Mouse (Mus musculus): ENCODE data around the gene Vsig10l. TPM values are rescaled to one million over a fixed set of nuclear protein-coding genes. Genes with fewer than 3 reads are reported as not detected.
A peak's percentile ranks its signal among the peaks of the same experiment; 100 is the strongest.

Vsig10l gene
- polyA plus RNA-seq, 1 experiment from 2014 or later, result 2.6 TPM

DNA sequence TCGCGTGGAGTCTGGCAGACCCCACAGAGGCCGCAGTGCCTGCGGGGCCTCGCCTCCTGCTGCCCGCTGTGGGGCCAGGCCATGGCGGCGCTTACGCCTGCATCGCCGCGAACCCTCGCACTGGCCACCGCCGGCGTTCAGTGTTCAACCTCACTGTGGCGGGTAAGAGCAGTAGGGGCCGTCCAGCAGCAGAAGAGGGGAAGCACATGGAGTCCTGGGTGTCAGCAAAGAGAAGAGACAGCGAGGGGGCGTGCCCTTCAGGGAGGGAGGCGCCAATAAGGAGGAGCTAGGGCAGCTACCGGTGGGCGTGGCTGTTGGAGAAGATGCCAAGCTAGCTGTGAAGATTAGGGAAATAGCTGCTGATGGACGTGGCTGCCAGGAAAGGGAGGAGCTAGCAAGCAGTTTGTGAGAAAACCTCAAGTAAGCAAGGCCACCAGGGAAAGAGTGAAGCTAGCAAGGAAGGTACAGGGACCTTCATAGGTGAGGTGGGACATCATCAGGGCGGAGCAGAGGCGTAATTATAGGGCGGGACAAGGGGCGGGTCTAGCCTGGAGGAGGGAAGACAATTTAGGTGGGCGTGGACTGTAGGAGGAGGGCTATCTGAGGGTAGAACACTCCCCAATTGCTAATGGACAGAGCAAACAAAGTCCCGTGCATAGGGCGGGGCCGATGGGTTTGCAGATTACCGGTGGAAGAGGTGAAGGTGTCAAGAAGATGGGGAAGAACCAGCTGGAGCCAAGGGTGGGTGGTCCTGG is 2.6 kb downstream of the Vsig10l start:
- H3K4me1 ChIP-seq (replicated peaks; ENCODE audit: control insufficient read depth, insufficient read depth, low read length), result 0 out of 2 replicates have a peak, but pooled peaks cover 2% of the 10 kb centered on the region
- H3K9me3 ChIP-seq (ENCODE audit: control insufficient read depth, low read length), result no peaks in the 10 kb centered on the region
- no peak overlapping the region for H3K27ac ChIP-seq (ENCODE audit: low read depth, low read length)
- ATAC-seq (ENCODE audit: low FRiP score) (peak; percentile 88), DNase-seq (ENCODE audit: low spot score) (peak; percentile 88)
- H3K9ac ChIP-seq (ENCODE audit: low read depth, low read length), result peak overlapping the region; percentile 27
- peak overlapping the region; percentile 28 for H3K4me3 ChIP-seq (ENCODE audit: low read depth, low read length)
- H3K4me2 ChIP-seq (replicated peaks; ENCODE audit: low read depth, low read length), result peak overlapping the region; percentile 76
- 1% methylated on average over 33 of the region's 33 CpGs for WGBS
- peaks cover 10% of the 10 kb centered on the region; the same call in 1 of the 2 replicates for H3K27me3 ChIP-seq (ENCODE audit: control insufficient read depth, insufficient read depth, low read length)
- H3K36me3 ChIP-seq (ENCODE audit: control insufficient read depth, insufficient read depth, low read length), result no peaks in the 10 kb centered on the region

DNA sequence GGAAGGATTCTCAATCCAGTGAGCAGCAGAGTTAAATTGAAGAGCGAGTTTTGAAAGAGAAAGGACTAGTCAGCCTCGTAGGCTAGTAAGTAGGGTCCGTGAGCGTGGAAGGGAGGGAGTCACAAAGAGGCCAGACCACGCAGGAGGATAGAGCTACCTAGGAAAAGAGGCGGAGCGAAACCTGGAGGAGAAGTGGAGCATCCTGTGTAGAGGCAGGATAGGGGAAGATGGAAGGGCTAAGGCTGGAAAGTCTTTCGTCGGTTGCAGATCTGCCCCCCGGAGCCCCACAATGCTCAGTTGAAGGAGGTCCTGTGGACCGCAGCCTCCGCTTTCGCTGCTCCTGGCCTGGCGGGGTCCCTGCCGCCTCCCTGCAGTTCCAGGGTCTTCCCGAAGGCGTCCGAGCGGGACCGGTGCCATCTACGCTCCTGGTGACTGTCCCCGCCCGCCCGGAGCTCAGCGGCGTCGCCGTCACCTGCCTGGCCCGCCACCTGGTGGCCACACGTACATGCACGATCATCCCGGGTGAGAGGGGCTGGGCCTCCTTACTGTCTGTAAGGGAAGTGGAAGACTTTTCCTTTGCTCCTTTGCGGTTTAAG is 3.2 kb downstream of the Vsig10l start:
- Histone ChIP-seq H3K9ac (ENCODE audit: low read depth, low read length) (no peak overlapping the region), H3K9me3 (ENCODE audit: control insufficient read depth, low read length) (no peaks in the 10 kb centered on the region), H3K4me1 (replicated peaks; ENCODE audit: control insufficient read depth, insufficient read depth, low read length) (0 out of 2 replicates have a peak, but pooled peaks cover 2% of the 10 kb centered on the region), H3K4me2 (replicated peaks; ENCODE audit: low read depth, low read length) (peak overlapping the region; percentile 76), H3K27ac (ENCODE audit: low read depth, low read length) (no peak overlapping the region), H3K4me3 (ENCODE audit: low read depth, low read length) (peak overlapping the region; percentile 28), H3K36me3 (ENCODE audit: control insufficient read depth, insufficient read depth, low read length) (no peaks in the 10 kb centered on the region), H3K27me3 (ENCODE audit: control insufficient read depth, insufficient read depth, low read length) (peaks cover 10% of the 10 kb centered on the region; the same call in 1 of the 2 replicates)
- 1% methylated on average over 33 of the region's 33 CpGs for WGBS
- DNase-seq (ENCODE audit: low spot score) (peak; percentile 84), ATAC-seq (ENCODE audit: low FRiP score) (peak; percentile 51)

DNA sequence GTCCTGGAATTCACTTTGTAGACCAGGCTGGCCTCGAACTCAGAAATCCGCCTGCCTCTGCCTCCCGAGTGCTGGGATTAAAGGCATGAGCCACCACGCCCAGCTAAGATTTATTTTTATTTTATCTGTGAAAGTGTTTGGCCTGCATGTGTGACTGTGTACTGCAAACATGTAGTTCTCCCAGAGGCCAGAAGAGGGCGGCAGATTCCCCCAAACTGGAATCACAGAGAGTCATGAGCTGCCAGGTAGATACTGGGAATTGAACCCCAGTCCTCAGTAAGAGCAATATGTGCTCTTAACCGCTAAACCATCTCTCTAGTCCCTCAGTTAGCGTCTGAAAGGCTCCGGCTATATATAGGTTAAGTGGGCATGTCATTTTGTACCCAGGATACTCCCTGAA is 7.4 kb downstream of the Vsig10l start:
- no peak overlapping the region for H3K27ac ChIP-seq (ENCODE audit: low read depth, low read length)
- 47% methylated on average over 8 of the region's 8 CpGs for WGBS

DNA sequence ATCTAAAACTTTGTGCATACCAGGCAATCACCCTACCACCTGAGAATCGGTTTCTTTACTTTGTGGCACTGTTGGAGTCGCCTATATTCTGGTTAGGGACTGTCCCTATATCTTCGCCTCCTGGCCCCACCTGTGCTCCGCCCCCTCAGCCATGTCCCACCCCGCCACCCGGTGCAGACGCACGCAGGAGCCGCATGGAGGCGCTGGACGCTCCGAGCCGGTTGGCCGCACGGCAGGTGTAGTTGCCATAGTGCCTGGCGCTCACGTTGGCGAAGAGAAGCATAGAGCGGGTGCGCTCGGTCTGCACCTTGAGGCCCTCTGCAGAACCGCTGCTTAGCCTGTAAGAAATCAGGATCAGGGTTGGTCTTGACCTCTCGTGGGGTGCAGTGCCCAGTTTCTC is 12.8 kb downstream of the Vsig10l start:
- peaks cover 24% of the 10 kb centered on the region for H3K27me3 ChIP-seq (ENCODE audit: control insufficient read depth, insufficient read depth, low read length)
- peak; percentile 14 for DNase-seq (ENCODE audit: low spot score)

More for the DNA sequence above, 7.4 kb downstream of the Vsig10l start:
- ATAC-seq (ENCODE audit: low FRiP score), result no peak
- H3K9me3 ChIP-seq (ENCODE audit: control insufficient read depth, low read length), result no peaks in the 10 kb centered on the region
- no peak overlapping the region for H3K4me2 ChIP-seq (replicated peaks; ENCODE audit: low read depth, low read length)
- no peak overlapping the region for H3K4me3 ChIP-seq (ENCODE audit: low read depth, low read length)
- no peak overlapping the region for H3K9ac ChIP-seq (ENCODE audit: low read depth, low read length)
- no peaks in the 10 kb centered on the region for H3K36me3 ChIP-seq (ENCODE audit: control insufficient read depth, insufficient read depth, low read length)
- no peaks in the 10 kb centered on the region for H3K4me1 ChIP-seq (replicated peaks; ENCODE audit: control insufficient read depth, insufficient read depth, low read length)
- DNase-seq (ENCODE audit: low spot score), result peak; percentile 74
- H3K27me3 ChIP-seq (ENCODE audit: control insufficient read depth, insufficient read depth, low read length), result peaks cover 3% of the 10 kb centered on the region; the same call in 1 of the 2 replicates

DNA sequence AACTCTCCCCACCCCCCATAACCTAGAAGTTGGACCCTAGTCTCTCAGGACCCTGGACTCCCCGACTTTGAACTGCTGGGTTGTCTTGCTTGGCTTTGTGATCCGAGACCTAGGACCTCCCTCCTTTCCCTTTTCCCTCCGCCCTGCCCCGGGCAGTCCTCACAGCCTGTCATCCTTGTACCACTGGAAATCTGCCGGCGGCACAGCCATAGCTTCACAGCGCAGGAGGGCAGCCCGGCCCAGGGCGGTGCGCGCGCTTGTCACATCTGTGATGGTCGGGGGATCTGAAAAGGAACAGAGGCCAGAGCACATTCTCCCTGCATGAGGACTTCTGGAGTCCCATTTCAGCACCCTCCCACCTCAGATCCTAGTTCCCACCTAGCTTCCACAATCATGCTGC is 13.4 kb downstream of the Vsig10l start:
- H3K4me2 ChIP-seq (replicated peaks; ENCODE audit: low read depth, low read length), result no peak overlapping the region; the same call in 1 of the 2 replicates
- H3K27me3 ChIP-seq (ENCODE audit: control insufficient read depth, insufficient read depth, low read length), result peaks cover 24% of the 10 kb centered on the region
- ATAC-seq (ENCODE audit: low FRiP score), result 0 out of 2 replicates have a peak, but pooled peaks have one; percentile 23

More for the DNA sequence above, 12.8 kb downstream of the Vsig10l start:
- ATAC-seq (ENCODE audit: low FRiP score), result no peak
- 9% methylated on average over 23 of the region's 23 CpGs for WGBS
- Histone ChIP-seq H3K9me3 (ENCODE audit: control insufficient read depth, low read length) (no peaks in the 10 kb centered on the region), H3K4me1 (replicated peaks; ENCODE audit: control insufficient read depth, insufficient read depth, low read length) (no peaks in the 10 kb centered on the region), H3K36me3 (ENCODE audit: control insufficient read depth, insufficient read depth, low read length) (0 out of 2 replicates have a peak, but pooled peaks cover 2% of the 10 kb centered on the region), H3K27ac (ENCODE audit: low read depth, low read length) (no peak overlapping the region), H3K4me2 (replicated peaks; ENCODE audit: low read depth, low read length) (no peak overlapping the region), H3K9ac (ENCODE audit: low read depth, low read length) (no peak overlapping the region), H3K4me3 (ENCODE audit: low read depth, low read length) (no peak overlapping the region)

DNA sequence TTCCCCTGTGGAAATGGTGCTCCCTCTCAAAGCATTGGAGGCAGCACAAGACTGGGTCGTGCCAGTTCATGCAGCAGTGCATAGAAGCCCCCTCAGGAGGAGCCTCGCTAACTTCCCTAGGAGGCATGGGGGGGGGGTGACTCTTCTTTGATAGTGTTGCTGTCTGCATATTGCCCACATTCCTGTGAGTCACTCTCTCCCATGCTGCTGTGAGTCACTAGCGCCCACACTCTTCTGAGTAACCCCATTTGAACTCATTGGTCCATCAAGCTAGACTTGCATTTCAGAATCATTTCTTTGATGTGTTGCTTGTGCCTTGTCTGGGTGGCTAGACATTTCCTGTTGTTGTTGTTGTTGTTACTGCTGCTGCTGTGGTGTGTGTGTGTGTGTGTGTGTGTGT is 18.2 kb downstream of the Vsig10l start:
- H3K4me1 ChIP-seq (replicated peaks; ENCODE audit: control insufficient read depth, insufficient read depth, low read length), result no peaks in the 10 kb centered on the region
- DNase-seq (ENCODE audit: low spot score) (no peak), ATAC-seq (ENCODE audit: low FRiP score) (no peak)
- H3K27me3 ChIP-seq (ENCODE audit: control insufficient read depth, insufficient read depth, low read length), result peaks cover 14% of the 10 kb centered on the region
- no peak overlapping the region for H3K4me3 ChIP-seq (ENCODE audit: low read depth, low read length)
- 0 out of 2 replicates have a peak, but pooled peaks cover 2% of the 10 kb centered on the region for H3K36me3 ChIP-seq (ENCODE audit: control insufficient read depth, insufficient read depth, low read length)
- WGBS, result 72% methylated on average over 3 of the region's 3 CpGs
- H3K9ac ChIP-seq (ENCODE audit: low read depth, low read length), result no peak overlapping the region
- H3K27ac ChIP-seq (ENCODE audit: low read depth, low read length), result no peak overlapping the region
- H3K4me2 ChIP-seq (replicated peaks; ENCODE audit: low read depth, low read length), result no peak overlapping the region
- H3K9me3 ChIP-seq (ENCODE audit: control insufficient read depth, low read length), result no peaks in the 10 kb centered on the region

More for the DNA sequence above, 13.4 kb downstream of the Vsig10l start:
- peak; percentile 33 for DNase-seq (ENCODE audit: low spot score)
- H3K9ac ChIP-seq (ENCODE audit: low read depth, low read length), result no peak overlapping the region
- no peaks in the 10 kb centered on the region for H3K4me1 ChIP-seq (replicated peaks; ENCODE audit: control insufficient read depth, insufficient read depth, low read length)
- 0 out of 2 replicates have a peak, but pooled peaks cover 2% of the 10 kb centered on the region for H3K36me3 ChIP-seq (ENCODE audit: control insufficient read depth, insufficient read depth, low read length)
- H3K9me3 ChIP-seq (ENCODE audit: control insufficient read depth, low read length), result no peaks in the 10 kb centered on the region
- H3K4me3 ChIP-seq (ENCODE audit: low read depth, low read length), result no peak overlapping the region
- no peak overlapping the region for H3K27ac ChIP-seq (ENCODE audit: low read depth, low read length)
- WGBS, result 11% methylated on average over 5 of the region's 13 CpGs

DNA sequence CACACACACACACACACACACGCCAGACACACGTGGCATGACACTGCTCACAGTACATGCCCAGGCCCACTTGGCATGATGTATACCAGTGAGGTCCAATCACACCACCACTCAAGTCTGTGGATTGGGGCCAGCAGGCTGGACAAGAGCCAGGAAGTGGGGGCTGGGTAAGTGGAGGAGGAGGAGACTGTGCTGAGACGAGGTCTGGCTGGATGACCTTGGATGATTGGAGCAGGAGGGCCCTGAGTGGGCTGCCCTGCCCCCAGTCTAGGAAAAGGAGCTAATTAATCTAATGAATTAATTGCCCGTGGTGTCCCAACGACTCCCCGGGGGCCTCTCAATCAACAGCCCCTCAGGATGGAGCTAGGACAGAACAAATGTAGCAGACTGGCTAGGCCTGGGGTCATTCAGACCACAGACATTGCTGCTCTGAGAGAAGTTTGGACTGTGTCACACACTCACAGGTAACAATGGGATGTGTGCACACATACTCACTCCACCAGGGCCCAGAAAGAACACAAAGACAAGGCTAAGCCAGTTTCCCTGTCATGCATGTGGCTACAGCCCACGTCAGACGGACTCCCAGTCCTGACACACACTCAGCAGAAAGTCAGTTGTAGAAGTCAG is 19.3 kb downstream of the Vsig10l start:
- no peaks in the 10 kb centered on the region for H3K9me3 ChIP-seq (ENCODE audit: control insufficient read depth, low read length)
- H3K4me2 ChIP-seq (replicated peaks; ENCODE audit: low read depth, low read length), result no peak overlapping the region
- ATAC-seq (ENCODE audit: low FRiP score) (peak; percentile 48), DNase-seq (ENCODE audit: low spot score) (peak; percentile 25)
- 0 out of 2 replicates have a peak, but pooled peaks cover 2% of the 10 kb centered on the region for H3K36me3 ChIP-seq (ENCODE audit: control insufficient read depth, insufficient read depth, low read length)
- H3K27ac ChIP-seq (ENCODE audit: low read depth, low read length), result no peak overlapping the region
- H3K4me3 ChIP-seq (ENCODE audit: low read depth, low read length), result no peak overlapping the region
- peaks cover 8% of the 10 kb centered on the region for H3K27me3 ChIP-seq (ENCODE audit: control insufficient read depth, insufficient read depth, low read length)
- 70% methylated on average over 8 of the region's 8 CpGs for WGBS
- no peak overlapping the region for H3K9ac ChIP-seq (ENCODE audit: low read depth, low read length)
- H3K4me1 ChIP-seq (replicated peaks; ENCODE audit: control insufficient read depth, insufficient read depth, low read length), result no peaks in the 10 kb centered on the region

DNA sequence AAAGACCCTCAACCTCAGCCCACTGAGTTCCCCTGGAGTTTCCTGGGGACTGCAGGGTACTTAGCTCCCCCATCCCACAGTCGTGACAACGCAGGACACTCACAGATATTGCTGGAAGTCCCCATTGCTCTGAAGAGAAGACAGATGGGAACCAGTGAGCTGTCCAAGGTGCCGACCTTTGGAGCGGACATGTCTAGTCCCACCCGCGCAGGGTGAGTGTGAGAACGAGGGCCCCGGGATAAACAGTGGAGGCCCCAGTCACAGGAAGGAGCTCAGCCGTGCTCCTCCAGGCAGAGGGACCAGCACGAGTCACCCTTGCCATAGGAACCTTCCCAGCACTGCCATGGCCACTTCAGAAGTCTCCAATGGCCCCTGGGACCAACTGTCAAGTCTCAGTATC is 20.3 kb downstream of the Vsig10l start:
- H3K4me3 ChIP-seq (ENCODE audit: low read depth, low read length), result no peak overlapping the region
- DNase-seq (ENCODE audit: low spot score) (no peak), ATAC-seq (ENCODE audit: low FRiP score) (no peak)
- H3K9me3 ChIP-seq (ENCODE audit: control insufficient read depth, low read length), result no peaks in the 10 kb centered on the region
- H3K36me3 ChIP-seq (ENCODE audit: control insufficient read depth, insufficient read depth, low read length), result 0 out of 2 replicates have a peak, but pooled peaks cover 2% of the 10 kb centered on the region
- H3K4me1 ChIP-seq (replicated peaks; ENCODE audit: control insufficient read depth, insufficient read depth, low read length), result no peaks in the 10 kb centered on the region
- 17% methylated on average over 10 of the region's 10 CpGs for WGBS
- no peak overlapping the region for H3K4me2 ChIP-seq (replicated peaks; ENCODE audit: low read depth, low read length)
- H3K27me3 ChIP-seq (ENCODE audit: control insufficient read depth, insufficient read depth, low read length), result no peaks in the 10 kb centered on the region
- no peak overlapping the region for H3K9ac ChIP-seq (ENCODE audit: low read depth, low read length)
- H3K27ac ChIP-seq (ENCODE audit: low read depth, low read length), result no peak overlapping the region
